8 mouse cellular contexts compared by ENCODE assay signal in the genomic region with DNA sequence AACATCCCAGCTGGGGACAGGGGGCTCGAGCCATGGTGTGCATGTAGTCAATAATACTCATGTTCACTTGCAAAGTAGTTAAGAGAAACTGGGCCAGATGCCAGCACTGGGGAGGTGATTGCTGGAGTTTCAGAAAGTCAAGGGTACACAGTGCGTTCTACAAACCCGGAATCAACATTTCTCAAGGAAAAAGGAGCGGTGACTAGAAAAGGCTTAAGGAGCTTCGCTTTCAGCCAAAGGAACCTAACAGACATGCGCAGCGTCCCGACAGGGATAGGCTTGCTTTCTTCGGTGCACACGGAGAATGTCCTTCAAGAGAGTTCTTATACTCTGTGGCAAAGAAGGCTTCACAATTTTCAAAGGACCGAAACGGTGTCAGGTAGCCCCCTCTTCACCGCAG. TPM values are rescaled to one million over a fixed set of nuclear protein-coding genes. Genes with fewer than 3 reads are reported as not detected.
A peak's percentile ranks its signal among the peaks of the same experiment; 100 is the strongest.
DNase-seq lines count a peak whose midpoint lies in the region; ATAC-seq and TF ChIP-seq lines count a peak whose summit lies in the region.

No protein-coding gene starts in this region.

- H3K9ac ChIP-seq in hindbrain, embryonic 13.5 days, result no peak overlapping the region

- TF ChIP-seq POLR2A in cerebellum, adult 2 months (IDR thresholded peaks at IDR 0.05; ENCODE audit: borderline replicate concordance, insufficient read depth, low read length), result no peak

- no peak for TF ChIP-seq CTCF in cerebellum, adult 2 months (IDR thresholded peaks at IDR 0.05; ENCODE audit: borderline replicate concordance, insufficient read depth, low read depth, low read length)

- no peaks in the 10 kb centered on the region for H3K27me3 ChIP-seq in cerebellum, adult 2 months (ENCODE audit: control insufficient read depth, insufficient read depth, low read length)
- H3K27me3 ChIP-seq in hindbrain, embryonic 13.5 days, result no peaks in the 10 kb centered on the region

- no peaks in the 10 kb centered on the region; the same call in 1 of the 2 replicates for H3K4me1 ChIP-seq in cerebellum, adult 2 months (ENCODE audit: control insufficient read depth, insufficient read depth, low read length)
- H3K4me1 ChIP-seq in hindbrain, embryonic 13.5 days (replicated peaks), result peaks cover 5% of the 10 kb centered on the region; the same call in 1 of the 2 replicates

- H3K36me3 ChIP-seq in hindbrain, embryonic 13.5 days, result no peaks in the 10 kb centered on the region

- H3K4me2 ChIP-seq in hindbrain, embryonic 13.5 days, result no peak overlapping the region

- WGBS in cerebellum, adult 2 months, result 79% methylated on average over 13 of the region's 13 CpGs
- 82% methylated on average over 13 of the region's 13 CpGs for WGBS in hindbrain, embryonic 13.5 days

- H3K4me3 ChIP-seq in cerebellum, adult 2 months (replicated peaks; ENCODE audit: insufficient read depth, low read depth, low read length), result no peak overlapping the region
- no peak overlapping the region for H3K4me3 ChIP-seq in hindbrain, embryonic 13.5 days

- no peaks in the 10 kb centered on the region for H3K9me3 ChIP-seq in hindbrain, embryonic 13.5 days

- no peak overlapping the region for H3K27ac ChIP-seq in cerebellum, adult 2 months (ENCODE audit: insufficient read depth, low read length)
- H3K27ac ChIP-seq in hindbrain, embryonic 13.5 days, result no peak overlapping the region

- DNase-seq in gastrocnemius, postnatal 10 days, result peak; percentile 23
- DNase-seq in gastrocnemius, postnatal 25 days, result no peak
- peak; percentile 79 for DNase-seq in adrenal gland, postnatal 14 days
- DNase-seq in kidney, postnatal 10 days, result peak; percentile 84
- DNase-seq in ovary, adult 18-20 months (ENCODE audit: low spot score), result peak; percentile 54
- no peak for DNase-seq in yolk sac, embryonic 10.5 days (ENCODE audit: low spot score)
- no peak for DNase-seq in cerebellum, adult 2 months

- no peak for ATAC-seq in hindbrain, embryonic 13.5 days (ENCODE audit: low FRiP score)

RNA-seq across cellular contexts. Expression of a gene that starts 12.1 kb away (rescaled TPM):
- 10 to 100 TPM; 16.1 to 20.3 TPM for total RNA-seq in gastrocnemius, postnatal 10 days (2021)
- total RNA-seq in gastrocnemius, postnatal 25 days (2021), result 10 to 100 TPM; 15.6 to 16.5 TPM
- 93.9 and 105 TPM in 2 replicates for total RNA-seq in adrenal gland, postnatal 14 days (2021)
- 157 and 163 TPM in 2 replicates for polyA plus RNA-seq in cerebellum, adult 2 months (2012; rRNA removed)
- polyA plus RNA-seq in hindbrain, embryonic 13.5 days (2015; fragmentation: Nextera tagmentation; extraction: Ambion mirVana), result 35.2 and 36.3 TPM in 2 replicates

RNA-seq across cellular contexts. Expression of a gene that starts 54.9 kb away (rescaled TPM):
- 10 to 100 TPM; 16.6 to 20.8 TPM for total RNA-seq in gastrocnemius, postnatal 10 days (2021)
- 10 to 100 TPM in 1 of 2 experiments, 1 to 10 TPM in 1; 8.2 to 10.9 TPM for total RNA-seq in gastrocnemius, postnatal 25 days (2021)
- total RNA-seq in adrenal gland, postnatal 14 days (2021), result 18.5 and 23.5 TPM in 2 replicates
- 84.7 and 91.7 TPM in 2 replicates for polyA plus RNA-seq in cerebellum, adult 2 months (2012; rRNA removed)
- 46.6 and 47.6 TPM in 2 replicates for polyA plus RNA-seq in hindbrain, embryonic 13.5 days (2015; fragmentation: Nextera tagmentation; extraction: Ambion mirVana)

Comparison
In these comparisons a context has a peak if more than half of its experiments do, and no peak if none do; other contexts are left out.
1. DNase-seq: peak in gastrocnemius, postnatal 10 days (single experiment), adrenal gland, postnatal 14 days (single experiment), kidney, postnatal 10 days (single experiment) and ovary, adult 18-20 months (single experiment); none in gastrocnemius, postnatal 25 days (single experiment), yolk sac, embryonic 10.5 days (single experiment) and cerebellum, adult 2 months (0 of 2).